Mouse (Mus musculus) olfactory bulb, adult 2 months (tissue): ENCODE data around the gene St5.

Experiments used
- CTCF ChIP-seq: fragments of 200-500 bp; IDR thresholded peaks from 2 replicates; pipeline ENCODE4 v1.5.1; 2012; ENCODE audit warnings: low read depth, mild to moderate bottlenecking, low read length, moderate library complexity; ENCODE audit not compliant: insufficient read depth
- POLR2A ChIP-seq: fragments of 200-500 bp; IDR thresholded peaks from 2 replicates; pipeline ENCODE4 v1.6.1; 2012; ENCODE audit warnings: mild to moderate bottlenecking, low read depth, low read length, moderate library complexity; ENCODE audit not compliant: insufficient read depth

DNA sequence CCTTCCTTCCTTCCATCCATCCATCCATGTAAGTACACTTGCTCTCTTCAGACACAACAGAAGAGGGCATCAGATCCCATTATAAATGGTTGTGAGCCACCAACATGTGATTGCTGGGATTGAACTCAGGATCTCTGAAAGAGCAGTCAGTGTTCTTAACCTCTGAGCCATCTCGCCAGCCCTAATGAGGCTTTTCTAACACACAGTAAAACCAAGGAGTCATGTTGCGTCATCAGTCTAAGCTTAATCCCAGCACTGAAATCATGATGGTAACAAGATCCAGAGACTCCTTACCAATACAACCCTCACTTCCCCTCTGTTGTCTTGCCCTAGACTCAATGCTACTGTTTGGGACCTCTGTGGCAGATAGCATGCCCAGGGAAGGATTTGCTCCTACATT, 157.2 kb downstream of the St5 start:
- TF ChIP-seq CTCF = no peak
- TF ChIP-seq POLR2A = no peak
